Mouse (Mus musculus) urinary bladder, adult 2 months (tissue): ENCODE results near the gene Guf1. TPM values are rescaled to one million over a fixed set of nuclear protein-coding genes. Genes with fewer than 3 reads are reported as not detected.
A peak's percentile ranks its signal among the peaks of the same experiment; 100 is the strongest.

ENCODE experiments used
- DNase-seq: peaks from one replicate; pipeline ENCODE4 v3.0.0; 2022; ENCODE audit warnings: low spot score
- polyA plus RNA-seq: library from polyadenylated mRNA; depleted of rRNA; stranded (reverse); fragments of >200 nt; gene quantifications from 2 replicates; pipeline ENCODE4 v1.2.3, GENCODE M21; 2012; rRNA removed

The Guf1 gene
- polyA plus RNA-seq: 24.8 and 27.5 TPM in 2 replicates

- peak; percentile 94 for DNase-seq
Observed at GRCm38 (mm10) chr5:69556628-69557403, at the start of gene Guf1. TSS of gene Guf1 (plus strand) at chr5:69556923.

GRCm38 (mm10) chr5:69507045-69507444 lies 49.7 kb upstream of the Guf1 start:
- DNase-seq: no peak

- no peak for DNase-seq
Observed at GRCm38 (mm10) chr5:69511631-69512030, 45.1 kb upstream of the Guf1 start.

- no peak for DNase-seq
Observed at GRCm38 (mm10) chr5:69512203-69512602, 44.5 kb upstream of the Guf1 start.

- DNase-seq: no peak
Observed at GRCm38 (mm10) chr5:69520661-69521278, 36.0 kb upstream of the Guf1 start.

- no peak for DNase-seq
Observed at GRCm38 (mm10) chr5:69522064-69522463, 34.7 kb upstream of the Guf1 start.

- no peak for DNase-seq
Observed at GRCm38 (mm10) chr5:69523944-69524343, 32.8 kb upstream of the Guf1 start.

GRCm38 (mm10) chr5:69541680-69542079 lies 15.0 kb upstream of the Guf1 start:
- no peak for DNase-seq

- no peak for DNase-seq
Observed at GRCm38 (mm10) chr5:69542489-69542888, 14.2 kb upstream of the Guf1 start, which contains the start of gene Yipf7. TSS of gene Yipf7 (minus strand) at chr5:69542648.

GRCm38 (mm10) chr5:69557404-69557935 lies 747 bp downstream of the Guf1 start:
- no peak for DNase-seq

GRCm38 (mm10) chr5:69591640-69592461 lies 35.1 kb downstream of the Guf1 start, which contains the start of gene Gnpda2:
TSS of gene Gnpda2 (minus strand) at chr5:69592340.
- peak; percentile 71 for DNase-seq

GRCm38 (mm10) chr5:69601027-69601426 lies 44.3 kb downstream of the Guf1 start:
- no peak for DNase-seq

GRCm38 (mm10) chr5:69613209-69613796 lies 56.6 kb downstream of the Guf1 start:
- DNase-seq: no peak

GRCm38 (mm10) chr5:69620899-69621298 lies 64.2 kb downstream of the Guf1 start:
- no peak for DNase-seq

Other genes starting within 250 kb of the Guf1 start
- gene Kctd8, start 215.2 kb upstream of the Guf1 start, polyA plus RNA-seq: 0.01 TPM in 1 of 2 replicates, not detected in the other
- gene Yipf7, start 14.3 kb upstream of the Guf1 start, polyA plus RNA-seq: 0.11 TPM in 1 of 2 replicates, not detected in the other
- 33.9 and 36.2 TPM in 2 replicates for gene Gnpda2, start 35.4 kb downstream of the Guf1 start, polyA plus RNA-seq